Mouse (Mus musculus) megakaryocyte, embryonic 14.5 days (primary cell): ENCODE data around the gene Cox20.

ENCODE experiments used
- FLI1 ChIP-seq: IDR thresholded peaks from 2 replicates; pipeline ENCODE4 v1.6.1; 2012; ENCODE audit warnings: low read length, inconsistent platforms, mixed read lengths
- GATA1 ChIP-seq: IDR thresholded peaks from 3 replicates; pipeline ENCODE4 v1.6.1; 2012; ENCODE audit warnings: mixed read lengths, low read length, inconsistent platforms, borderline replicate concordance

DNA sequence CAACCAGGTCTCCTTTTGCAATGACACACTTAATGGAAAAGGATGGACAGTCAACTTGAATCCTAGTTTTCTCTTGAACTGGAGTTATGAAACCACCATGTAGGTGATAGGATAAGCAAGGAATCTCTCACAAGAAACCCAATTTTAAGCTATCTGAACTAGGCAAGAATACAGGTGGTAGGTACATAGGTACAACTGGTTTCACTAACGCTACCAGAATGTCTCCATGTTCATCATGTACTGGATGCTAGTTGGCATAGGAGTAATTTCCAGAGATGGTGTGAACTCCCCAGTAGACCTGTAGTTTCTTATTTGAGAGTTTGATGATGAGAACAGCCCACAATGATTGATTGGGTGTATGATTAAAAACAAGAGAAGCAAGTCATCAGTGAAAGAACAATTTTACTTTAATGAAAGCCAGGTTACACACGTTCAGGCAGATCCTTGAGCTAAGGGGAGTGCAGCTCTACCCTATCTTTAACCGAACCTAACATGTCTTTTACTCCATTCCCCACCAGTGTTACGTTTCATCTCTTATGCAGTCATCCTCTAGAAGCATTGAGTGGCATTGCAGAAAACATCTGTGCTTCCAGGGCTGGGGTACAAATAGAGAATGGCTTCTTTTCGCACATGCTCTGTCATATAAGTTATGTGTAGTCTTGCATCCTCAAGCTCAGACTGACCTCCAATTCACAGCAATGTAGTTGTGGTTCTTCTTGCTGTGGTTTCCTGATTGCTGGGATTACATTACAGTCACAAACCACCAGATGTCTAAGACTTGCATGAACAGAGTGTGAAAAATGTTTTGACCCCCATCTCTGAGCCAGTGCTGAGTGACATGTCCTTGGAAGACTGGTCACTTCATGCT lies 2.0 kb downstream of the Cox20 start:
- TF ChIP-seq GATA1 (no peak), FLI1 (no peak)
